Mouse (Mus musculus) left cerebral cortex, adult 18-20 months (tissue): ENCODE results near the gene Srebf1. TPM values are rescaled to one million over a fixed set of nuclear protein-coding genes. Genes with fewer than 3 reads are reported as not detected.

Experiments used
- DNase-seq, 2 experiments: peaks; one replicate each; pipeline ENCODE4 v3.0.0; 2021 to 2022; ENCODE audit warnings: low spot score in 2 of 2, mixed read lengths in 1 of 2
- microRNA-seq, 2 experiments: library from miRNA; unstranded; fragments of <30 nt; microRNA quantifications; one replicate each; pipeline ENCODE4 v1.2.0; 2021
- total RNA-seq, 2 experiments: library from RNA; stranded (reverse); gene quantifications; 2 replicates each; pipeline ENCODE4 v1.2.3; 2021

The Srebf1 gene
- total RNA-seq, 2 experiments from 2014 or later = 66.2 to 68.2 TPM

DNA sequence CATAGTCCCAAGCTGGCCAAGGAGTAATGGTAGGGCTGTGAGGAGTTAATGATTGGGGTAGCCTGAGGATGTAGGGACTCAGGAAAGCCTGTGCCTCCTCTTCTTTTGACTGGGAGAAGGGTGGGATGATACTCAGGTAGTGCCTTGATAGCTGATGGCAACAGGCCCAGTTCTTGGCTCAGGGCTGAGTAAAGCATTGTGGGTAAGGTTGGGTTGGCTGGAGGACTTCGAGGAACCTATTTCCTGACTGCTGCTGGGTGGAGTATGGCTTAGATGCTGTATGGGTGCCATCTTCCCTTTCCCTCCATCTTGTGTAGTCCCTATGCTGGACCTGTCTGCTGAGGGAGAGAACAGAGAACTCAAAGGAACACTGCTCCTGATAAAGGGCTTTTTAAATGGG is 70.0 kb downstream of the Srebf1 start:
- DNase-seq = no peak

DNA sequence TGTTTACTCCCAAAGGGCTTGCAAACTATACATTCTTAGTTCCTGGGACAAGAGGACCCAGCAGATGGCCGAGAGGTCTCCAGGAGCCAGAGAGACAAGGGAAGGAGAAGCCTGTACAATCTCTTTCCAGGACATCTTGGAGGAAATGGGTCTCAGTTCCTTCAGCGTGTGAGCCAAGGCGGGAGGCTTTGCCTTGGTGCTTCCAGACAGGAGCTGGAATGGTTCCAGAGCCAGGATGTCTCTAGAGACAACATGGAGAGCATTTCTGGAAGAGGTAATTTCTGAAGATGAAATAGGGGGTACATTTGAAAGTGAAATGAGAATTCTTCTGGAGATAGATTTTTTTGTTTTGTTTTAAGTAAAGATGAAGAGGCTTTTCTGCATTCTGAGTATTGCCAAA is 71.7 kb downstream of the Srebf1 start:
- no peak for DNase-seq

Small RNA genes within 50 kb of the gene (microRNA-seq; reads per million reads assigned to microRNA genes)
- 0 reads per million in 2 experiments for gene Mir6921
- gene Mir6922 = 0.75 to 0.85 reads per million in 2 experiments

Other genes starting within 250 kb of the Srebf1 start
- gene Pemt, start 176.1 kb downstream of the Srebf1 start, total RNA-seq = 1 to 10 TPM; 6.3 to 8.0 TPM
- gene Rai1, start 117.6 kb downstream of the Srebf1 start, total RNA-seq = 10 to 100 TPM; 74.0 to 76.1 TPM
- 100 to 1,000 TPM; 218 to 221 TPM for gene Tom1l2, start 130.3 kb upstream of the Srebf1 start, total RNA-seq
- 10 to 100 TPM; 10.4 to 11.8 TPM for gene Drc3, start 130.7 kb upstream of the Srebf1 start, total RNA-seq
- 10 to 100 TPM; 49.4 TPM for gene Gid4, start 194.6 kb upstream of the Srebf1 start, total RNA-seq
- 10 to 100 TPM; 26.9 to 32.1 TPM for gene Atpaf2, start 195.9 kb upstream of the Srebf1 start, total RNA-seq
- gene Drg2, start 232.0 kb upstream of the Srebf1 start, total RNA-seq = 10 to 100 TPM; 69.8 to 70.2 TPM
- under 1 TPM; 0.05 to 0.12 TPM for gene Myo15, start 246.8 kb upstream of the Srebf1 start, total RNA-seq